In the genomic region with DNA sequence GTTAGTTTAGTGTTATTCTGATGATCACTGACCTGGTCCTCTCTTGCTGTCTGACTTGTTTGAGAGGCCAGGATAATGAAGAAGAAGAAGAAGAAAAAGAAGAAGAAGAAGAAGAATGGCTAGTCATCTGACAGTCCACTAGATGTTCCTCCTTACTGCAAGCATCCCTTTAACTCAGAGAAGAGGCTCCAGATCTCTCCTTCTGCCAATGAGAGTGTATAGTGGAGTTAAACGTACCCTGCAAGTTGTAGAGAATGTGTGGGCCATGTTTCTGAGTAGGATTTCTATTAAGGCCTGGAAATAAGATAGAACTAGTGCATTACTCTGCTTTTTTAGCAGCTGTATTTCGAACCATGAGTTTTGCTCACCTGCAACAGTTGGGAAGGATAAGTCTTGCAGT, we compare ENCODE assay signal across 8 mouse cellular contexts. TPM values are rescaled to one million over a fixed set of nuclear protein-coding genes. Genes with fewer than 3 reads are reported as not detected.
DNase-seq lines count a peak whose midpoint lies in the region; ATAC-seq lines count a peak whose summit lies in the region.

No protein-coding gene starts in this region.

- peak overlapping the region; percentile 100 for H3K9ac ChIP-seq in heart, embryonic 14.5 days (ENCODE audit: low read length)

- ATAC-seq in heart, embryonic 14.5 days (ENCODE audit: insufficient number of reproducible peaks, insufficient read depth, low FRiP score, low read depth), result no peak

- H3K36me3 ChIP-seq in heart, embryonic 14.5 days (ENCODE audit: control insufficient read depth, insufficient read depth, low read length), result peaks cover 32% of the 10 kb centered on the region
- H3K36me3 ChIP-seq in hindbrain, embryonic 10.5 days, result peaks cover 45% of the 10 kb centered on the region
- peaks cover 43% of the 10 kb centered on the region for H3K36me3 ChIP-seq in midbrain, embryonic 10.5 days

- no peak overlapping the region for H3K27ac ChIP-seq in heart, embryonic 14.5 days (replicated peaks in 1 of 2; ENCODE audit: control insufficient read depth in 1 of 2, insufficient read depth in 1 of 2, low read depth in 2 of 2, low read length in 2 of 2)
- peak overlapping the region; percentile 100 for H3K27ac ChIP-seq in hindbrain, embryonic 10.5 days
- H3K27ac ChIP-seq in midbrain, embryonic 10.5 days (replicated peaks), result peak overlapping the region; percentile 100; the same call in 1 of the 2 replicates

- H3K4me3 ChIP-seq in heart, embryonic 14.5 days (ENCODE audit: control insufficient read depth in 1 of 2, insufficient read depth in 1 of 2, low read depth in 1 of 2, low read length in 2 of 2), result peak overlapping the region; percentile 95; a peak in 3 of 4 replicates
- H3K4me3 ChIP-seq in hindbrain, embryonic 10.5 days, result peak overlapping the region; percentile 98
- H3K4me3 ChIP-seq in midbrain, embryonic 10.5 days, result peak overlapping the region; percentile 98

- peaks cover 0 to 19% of the 10 kb centered on the region in 2 experiments; a peak in 2 of 4 replicates for H3K4me1 ChIP-seq in heart, embryonic 14.5 days (ENCODE audit: control insufficient read depth in 2 of 2, insufficient read depth in 2 of 2, low read length in 2 of 2)
- peaks cover 29% of the 10 kb centered on the region for H3K4me1 ChIP-seq in hindbrain, embryonic 10.5 days (replicated peaks)
- peaks cover 27% of the 10 kb centered on the region for H3K4me1 ChIP-seq in midbrain, embryonic 10.5 days

- WGBS in heart, embryonic 14.5 days, result 40% methylated on average over 2 of the region's 2 CpGs
- WGBS in hindbrain, embryonic 10.5 days, result 48% methylated on average over 2 of the region's 2 CpGs
- 58% methylated on average over 2 of the region's 2 CpGs for WGBS in midbrain, embryonic 10.5 days

- H3K9me3 ChIP-seq in heart, embryonic 14.5 days (ENCODE audit: control insufficient read depth, low read length), result no peaks in the 10 kb centered on the region
- H3K9me3 ChIP-seq in hindbrain, embryonic 10.5 days, result no peaks in the 10 kb centered on the region
- no peaks in the 10 kb centered on the region for H3K9me3 ChIP-seq in midbrain, embryonic 10.5 days (replicated peaks)

- no peaks in the 10 kb centered on the region for H3K27me3 ChIP-seq in heart, embryonic 14.5 days (ENCODE audit: control insufficient read depth, insufficient read depth, low read length)
- H3K27me3 ChIP-seq in hindbrain, embryonic 10.5 days (ENCODE audit: insufficient read depth, poor library complexity, severe bottlenecking), result no peaks in the 10 kb centered on the region
- H3K27me3 ChIP-seq in midbrain, embryonic 10.5 days (ENCODE audit: low read depth, poor library complexity, severe bottlenecking), result no peaks in the 10 kb centered on the region

- no peak for DNase-seq in heart, adult 9 months (ENCODE audit: low spot score in 2 of 2)
- DNase-seq in Muller cell, postnatal 12 days (ENCODE audit: inconsistent ontology term), result peak; percentile 16
- no peak for DNase-seq in hindbrain, embryonic 10.5 days (ENCODE audit: low spot score)
- no peak for DNase-seq in midbrain, embryonic 10.5 days (ENCODE audit: low spot score)
- DNase-seq in adrenal gland, adult 8-10 months, result no peak
- DNase-seq in cerebellum, adult 9-10 months, result no peak
- DNase-seq in gastrocnemius, postnatal 4 days (ENCODE audit: low spot score in 2 of 2), result no peak

- peak overlapping the region; percentile 79 for H3K4me2 ChIP-seq in heart, embryonic 14.5 days (ENCODE audit: low read length)

RNA-seq across cellular contexts. Expression of gene Ep300, which starts 2.5 kb away (rescaled TPM):
- 15.0 and 15.2 TPM in 2 replicates for polyA plus RNA-seq in heart, embryonic 14.5 days (2014; fragmentation: Nextera tagmentation; extraction: Ambion mirVana)
- 17.7 and 20.4 TPM in 2 replicates for polyA plus RNA-seq in hindbrain, embryonic 10.5 days (2016; fragmentation: Nextera tagmentation; extraction: Ambion mirVana)
- 14.1 and 21.1 TPM in 2 replicates for polyA plus RNA-seq in midbrain, embryonic 10.5 days (2016; fragmentation: Nextera tagmentation; extraction: Ambion mirVana)
- 100 to 1,000 TPM in 1 of 4 experiments, 10 to 100 TPM in 3; 62.2 to 107 (median 76.8) TPM for total RNA-seq in adrenal gland, adult 8-10 months (2022)
- total RNA-seq in gastrocnemius, postnatal 4 days (2021), result 10 to 100 TPM; 41.8 to 45.3 TPM

Comparison
In these comparisons a context has a peak if more than half of its experiments do, and no peak if none do; other contexts are left out.
1. H3K27ac ChIP-seq: peak in hindbrain, embryonic 10.5 days (single experiment) and midbrain, embryonic 10.5 days (single experiment); none in heart, embryonic 14.5 days (0 of 2).
2. Peak in every context shown above with its lines, with median percentiles within 50 percentile points of each other: H3K4me3 ChIP-seq.